29 mouse cellular contexts compared by ENCODE assay signal in genomic region chrX:101288432-101288831, GRCm38 (mm10). TPM values are rescaled to one million over a fixed set of nuclear protein-coding genes. Genes with fewer than 3 reads are reported as not detected.
DNase-seq lines count a peak whose midpoint lies in the region; ATAC-seq and TF ChIP-seq lines count a peak whose summit lies in the region.
"Had no signal": no experiment of that assay in that cellular context is flagged by ENCODE, and none has a peak within 500 bp of the region (broad histone marks: within the 10 kb centered on the region; RNA-seq: fewer than 3 reads in every experiment).

No protein-coding gene starts in this region.

- 85% methylated on average over 6 of the region's 6 CpGs for WGBS in heart, embryonic 11.5 days (ENCODE audit: insufficient replicate concordance)
- WGBS in heart, embryonic 10.5 days = 80% methylated on average over 6 of the region's 6 CpGs
- WGBS in liver, embryonic 13.5 days (ENCODE audit: insufficient replicate concordance) = 61% methylated on average over 6 of the region's 6 CpGs
- 67% methylated on average over 6 of the region's 6 CpGs for WGBS in liver, postnatal 0 days (ENCODE audit: insufficient replicate concordance)
- WGBS in hindbrain, postnatal 0 days = 83% methylated on average over 6 of the region's 6 CpGs

- DNase-seq in heart, embryonic 10.5 days (ENCODE audit: low spot score) = no peak
- DNase-seq in liver, embryonic 13.5 days = no peak
- DNase-seq in liver, postnatal 0 days = no peak
- DNase-seq in cerebellum, postnatal 36 days = no peak
- no peak for DNase-seq in hindbrain, postnatal 0 days (ENCODE audit: low spot score)
- DNase-seq in right cerebral cortex, adult 2 months (ENCODE audit: low spot score in 2 of 2) = no peak
- DNase-seq: adrenal gland, postnatal 14 days; B cell, adult 2 months; cerebellum, adult 2 months; cerebellum, postnatal 10 days; gastrocnemius, postnatal 10 days; heart, adult 18-20 months; heart, postnatal 4 days had no signal

- H3K9me3 ChIP-seq in heart, embryonic 11.5 days (replicated peaks; ENCODE audit: control insufficient read depth, low read length) = no peaks in the 10 kb centered on the region
- no peaks in the 10 kb centered on the region for H3K9me3 ChIP-seq in heart, embryonic 10.5 days
- no peaks in the 10 kb centered on the region for H3K9me3 ChIP-seq in liver, embryonic 13.5 days (replicated peaks)
- no peaks in the 10 kb centered on the region for H3K9me3 ChIP-seq in liver, postnatal 0 days (ENCODE audit: low read length)
- no peaks in the 10 kb centered on the region for H3K9me3 ChIP-seq in hindbrain, postnatal 0 days (ENCODE audit: low read length)
- H3K9me3 ChIP-seq: embryonic facial prominence, embryonic 12.5 days; forebrain, embryonic 10.5 days; G1E; heart, embryonic 12.5 days; hindbrain, embryonic 12.5 days had no signal

- no peaks in the 10 kb centered on the region for H3K27me3 ChIP-seq in heart, embryonic 11.5 days (ENCODE audit: control insufficient read depth, insufficient read depth, low read length)
- peaks cover 16% of the 10 kb centered on the region; the same call in 1 of the 2 replicates for H3K27me3 ChIP-seq in heart, embryonic 10.5 days (ENCODE audit: insufficient read depth, poor library complexity, severe bottlenecking)
- no peaks in the 10 kb centered on the region for H3K27me3 ChIP-seq in liver, embryonic 13.5 days
- H3K27me3 ChIP-seq in liver, postnatal 0 days (ENCODE audit: insufficient read depth, low read length) = no peaks in the 10 kb centered on the region
- no peaks in the 10 kb centered on the region for H3K27me3 ChIP-seq in hindbrain, postnatal 0 days (ENCODE audit: insufficient read depth, low read length)
- H3K27me3 ChIP-seq: heart, embryonic 12.5 days had no signal

- peaks cover 4% of the 10 kb centered on the region for H3K36me3 ChIP-seq in heart, embryonic 11.5 days (ENCODE audit: control insufficient read depth, insufficient read depth, low read length)
- H3K36me3 ChIP-seq in heart, embryonic 10.5 days = peaks cover 94% of the 10 kb centered on the region
- H3K36me3 ChIP-seq in liver, embryonic 13.5 days = peaks cover 93% of the 10 kb centered on the region
- peaks cover 41% of the 10 kb centered on the region for H3K36me3 ChIP-seq in liver, postnatal 0 days (replicated peaks; ENCODE audit: insufficient read depth, low read length)
- H3K36me3 ChIP-seq in hindbrain, postnatal 0 days (ENCODE audit: insufficient read depth, low read length) = peaks cover 17% of the 10 kb centered on the region; the same call in 1 of the 2 replicates

- TF ChIP-seq CTCF in liver, postnatal 0 days (IDR thresholded peaks at IDR 0.05; ENCODE audit: low read depth) = no peak
- TF ChIP-seq CTCF in hindbrain, postnatal 0 days (IDR thresholded peaks at IDR 0.05; ENCODE audit: low read depth) = no peak

- no peak for ATAC-seq in heart, embryonic 11.5 days (replicated peaks; ENCODE audit: insufficient number of reproducible peaks, low FRiP score, low TSS enrichment)
- ATAC-seq in erythroid progenitor cell, adult 5-6 weeks (replicated peaks; ENCODE audit: low FRiP score, poor library complexity, severe bottlenecking) = peak; percentile 53
- peak; percentile 53 for ATAC-seq in liver, embryonic 13.5 days (ENCODE audit: low read depth)
- no peak for ATAC-seq in liver, postnatal 0 days
- ATAC-seq in hindbrain, postnatal 0 days = no peak
- ATAC-seq: activated CD4-positive, CD25-positive, alpha-beta regulatory T cell, adult 4 months; CD4-positive, CD25-positive, alpha-beta regulatory T cell, adult 4 months; forebrain, embryonic 14.5 days; hindbrain, embryonic 16.5 days had no signal

- H3K4me3 ChIP-seq in heart, embryonic 11.5 days (ENCODE audit: low read depth, low read length) = no peak overlapping the region
- H3K4me3 ChIP-seq in heart, embryonic 10.5 days = no peak overlapping the region
- no peak overlapping the region for H3K4me3 ChIP-seq in liver, embryonic 13.5 days (replicated peaks)
- no peak overlapping the region for H3K4me3 ChIP-seq in liver, postnatal 0 days (ENCODE audit: low read depth, low read length)
- H3K4me3 ChIP-seq in hindbrain, postnatal 0 days (ENCODE audit: low read length) = no peak overlapping the region
- H3K4me3 ChIP-seq: embryonic facial prominence, embryonic 12.5 days; forebrain, embryonic 10.5 days; heart, embryonic 12.5 days; hindbrain, embryonic 12.5 days had no signal

- TF ChIP-seq EP300 in liver, postnatal 0 days (IDR thresholded peaks at IDR 0.05; ENCODE audit: low read depth) = no peak

- H3K27ac ChIP-seq in heart, embryonic 11.5 days (ENCODE audit: low read depth, low read length) = peak overlapping the region; percentile 73; the same call in 1 of the 2 replicates
- H3K27ac ChIP-seq in heart, embryonic 10.5 days = no peak overlapping the region
- peak overlapping the region; percentile 98 for H3K27ac ChIP-seq in liver, embryonic 13.5 days
- H3K27ac ChIP-seq in liver, postnatal 0 days (ENCODE audit: low read depth) = peak overlapping the region; percentile 90
- H3K27ac ChIP-seq in hindbrain, postnatal 0 days = no peak overlapping the region
- H3K27ac ChIP-seq: embryonic facial prominence, embryonic 12.5 days; forebrain, embryonic 10.5 days; hindbrain, embryonic 12.5 days had no signal

- H3K4me1 ChIP-seq in heart, embryonic 11.5 days (ENCODE audit: control insufficient read depth, insufficient read depth, low read length) = peaks cover 3% of the 10 kb centered on the region; the same call in 1 of the 2 replicates
- no peaks in the 10 kb centered on the region for H3K4me1 ChIP-seq in heart, embryonic 10.5 days
- peaks cover 58% of the 10 kb centered on the region for H3K4me1 ChIP-seq in liver, embryonic 13.5 days (replicated peaks)
- H3K4me1 ChIP-seq in liver, postnatal 0 days (ENCODE audit: insufficient read depth) = peaks cover 3% of the 10 kb centered on the region; the same call in 1 of the 2 replicates
- H3K4me1 ChIP-seq in hindbrain, postnatal 0 days (ENCODE audit: insufficient read depth, low read length) = no peaks in the 10 kb centered on the region
- H3K4me1 ChIP-seq: embryonic facial prominence, embryonic 12.5 days; forebrain, embryonic 10.5 days; hindbrain, embryonic 12.5 days had no signal

- no peak overlapping the region for H3K9ac ChIP-seq in heart, embryonic 11.5 days (ENCODE audit: low read depth, low read length)
- peak overlapping the region; percentile 72 for H3K9ac ChIP-seq in liver, embryonic 13.5 days
- H3K9ac ChIP-seq in liver, postnatal 0 days (replicated peaks) = no peak overlapping the region
- no peak overlapping the region for H3K9ac ChIP-seq in hindbrain, postnatal 0 days (replicated peaks; ENCODE audit: low read length)
- H3K9ac ChIP-seq: embryonic facial prominence, embryonic 12.5 days; heart, embryonic 12.5 days; hindbrain, embryonic 12.5 days had no signal

- no peak overlapping the region for H3K4me2 ChIP-seq in heart, embryonic 11.5 days
- peak overlapping the region; percentile 61 for H3K4me2 ChIP-seq in liver, embryonic 13.5 days
- peak overlapping the region; percentile 35; the same call in 1 of the 2 replicates for H3K4me2 ChIP-seq in liver, postnatal 0 days (ENCODE audit: low read depth, low read length)
- H3K4me2 ChIP-seq in hindbrain, postnatal 0 days (ENCODE audit: low read depth, low read length) = no peak overlapping the region
- H3K4me2 ChIP-seq: embryonic facial prominence, embryonic 12.5 days; heart, embryonic 12.5 days; hindbrain, embryonic 12.5 days had no signal

RNA-seq across cellular contexts. Expression of gene Nlgn3, which starts 10.5 kb away (rescaled TPM):
- 2.3 and 3.6 TPM in 2 replicates for polyA plus RNA-seq in heart, embryonic 11.5 days (2014; fragmentation: Nextera tagmentation; extraction: Ambion mirVana)
- 2.2 and 2.4 TPM in 2 replicates for polyA plus RNA-seq in heart, embryonic 10.5 days (2016; fragmentation: Nextera tagmentation; extraction: Ambion mirVana)
- not detected in 2 replicates for total RNA-seq in erythroid progenitor cell, adult 5-6 weeks (2015; ENCODE audit: low replicate concordance)
- 0.26 and 1.5 TPM in 2 replicates for total RNA-seq in erythroid progenitor cell, adult 5-6 weeks (2017; ENCODE audit: low replicate concordance)
- 0.14 and 0.21 TPM in 2 replicates for polyA plus RNA-seq in liver, embryonic 13.5 days (2015; fragmentation: Nextera tagmentation; extraction: Ambion mirVana)
- polyA plus RNA-seq in liver, postnatal 0 days (2015; fragmentation: Nextera tagmentation; extraction: Ambion mirVana) = 0.05 and 0.06 TPM in 2 replicates
- 152 and 171 TPM in 2 replicates for total RNA-seq in hindbrain, postnatal 0 days (2014; rRNA removed)
- polyA plus RNA-seq in hindbrain, postnatal 0 days (2015; fragmentation: Nextera tagmentation; extraction: Ambion mirVana) = 59.7 and 70.1 TPM in 2 replicates

RNA-seq across cellular contexts. Expression of gene Med12, which starts 14.6 kb away (rescaled TPM):
- polyA plus RNA-seq in heart, embryonic 11.5 days (2014; fragmentation: Nextera tagmentation; extraction: Ambion mirVana) = 32.0 and 35.9 TPM in 2 replicates
- polyA plus RNA-seq in heart, embryonic 10.5 days (2016; fragmentation: Nextera tagmentation; extraction: Ambion mirVana) = 29.4 and 29.7 TPM in 2 replicates
- 224 and 283 TPM in 2 replicates for total RNA-seq in erythroid progenitor cell, adult 5-6 weeks (2015; ENCODE audit: low replicate concordance)
- 94.2 and 125 TPM in 2 replicates for total RNA-seq in erythroid progenitor cell, adult 5-6 weeks (2017; ENCODE audit: low replicate concordance)
- polyA plus RNA-seq in liver, embryonic 13.5 days (2015; fragmentation: Nextera tagmentation; extraction: Ambion mirVana) = 18.4 and 21.1 TPM in 2 replicates
- 10.2 and 14.3 TPM in 2 replicates for polyA plus RNA-seq in liver, postnatal 0 days (2015; fragmentation: Nextera tagmentation; extraction: Ambion mirVana)
- total RNA-seq in hindbrain, postnatal 0 days (2014; rRNA removed) = 50.0 and 64.9 TPM in 2 replicates
- polyA plus RNA-seq in hindbrain, postnatal 0 days (2015; fragmentation: Nextera tagmentation; extraction: Ambion mirVana) = 19.0 TPM in 2 replicates

RNA-seq across cellular contexts. Expression of gene Gm20489, which starts 19.6 kb away (rescaled TPM):
- not detected in 2 replicates for polyA plus RNA-seq in heart, embryonic 11.5 days (2014; fragmentation: Nextera tagmentation; extraction: Ambion mirVana)
- not detected in 2 replicates for polyA plus RNA-seq in heart, embryonic 10.5 days (2016; fragmentation: Nextera tagmentation; extraction: Ambion mirVana)
- not detected in 2 replicates for total RNA-seq in erythroid progenitor cell, adult 5-6 weeks (2015; ENCODE audit: low replicate concordance)
- not detected in 2 replicates for total RNA-seq in erythroid progenitor cell, adult 5-6 weeks (2017; ENCODE audit: low replicate concordance)
- polyA plus RNA-seq in liver, embryonic 13.5 days (2015; fragmentation: Nextera tagmentation; extraction: Ambion mirVana) = 0.08 TPM in 1 of 2 replicates, not detected in the other
- polyA plus RNA-seq in liver, postnatal 0 days (2015; fragmentation: Nextera tagmentation; extraction: Ambion mirVana) = not detected in 2 replicates
- not detected in 2 replicates for total RNA-seq in hindbrain, postnatal 0 days (2014; rRNA removed)
- polyA plus RNA-seq in hindbrain, postnatal 0 days (2015; fragmentation: Nextera tagmentation; extraction: Ambion mirVana) = not detected in 2 replicates
- total RNA-seq: adrenal gland, adult 18-20 months; adrenal gland, postnatal 14 days; G1E; gastrocnemius, postnatal 10 days; gastrocnemius, postnatal 4 days; heart, adult 18-20 months; heart, postnatal 4 days had no signal
- polyA plus RNA-seq: activated CD4-positive, CD25-positive, alpha-beta regulatory T cell, adult 4 months; cerebellum, adult 2 months; cortical plate, adult 2 months; embryonic facial prominence, embryonic 12.5 days; forebrain, embryonic 10.5 days; forebrain, embryonic 14.5 days; G1E; heart, embryonic 12.5 days; heart, postnatal 0 days; hindbrain, embryonic 12.5 days; hindbrain, embryonic 16.5 days; intestine, embryonic 14.5 days had no signal

RNA-seq across cellular contexts. Expression of gene Il2rg, which starts 20.4 kb away (rescaled TPM):
- 12.2 and 14.4 TPM in 2 replicates for polyA plus RNA-seq in heart, embryonic 11.5 days (2014; fragmentation: Nextera tagmentation; extraction: Ambion mirVana)
- polyA plus RNA-seq in heart, embryonic 10.5 days (2016; fragmentation: Nextera tagmentation; extraction: Ambion mirVana) = 12.5 and 13.2 TPM in 2 replicates
- total RNA-seq in erythroid progenitor cell, adult 5-6 weeks (2015; ENCODE audit: low replicate concordance) = 37.1 and 39.8 TPM in 2 replicates
- total RNA-seq in erythroid progenitor cell, adult 5-6 weeks (2017; ENCODE audit: low replicate concordance) = 6.0 and 20.7 TPM in 2 replicates
- 9.0 and 11.4 TPM in 2 replicates for polyA plus RNA-seq in liver, embryonic 13.5 days (2015; fragmentation: Nextera tagmentation; extraction: Ambion mirVana)
- 7.7 and 8.0 TPM in 2 replicates for polyA plus RNA-seq in liver, postnatal 0 days (2015; fragmentation: Nextera tagmentation; extraction: Ambion mirVana)
- total RNA-seq in hindbrain, postnatal 0 days (2014; rRNA removed) = 1.7 and 2.7 TPM in 2 replicates
- 5.1 and 5.8 TPM in 2 replicates for polyA plus RNA-seq in hindbrain, postnatal 0 days (2015; fragmentation: Nextera tagmentation; extraction: Ambion mirVana)

RNA-seq across cellular contexts. Expression of gene Gm614, which starts 24.6 kb away (rescaled TPM):
- not detected in 2 replicates for polyA plus RNA-seq in heart, embryonic 11.5 days (2014; fragmentation: Nextera tagmentation; extraction: Ambion mirVana)
- not detected in 2 replicates for polyA plus RNA-seq in heart, embryonic 10.5 days (2016; fragmentation: Nextera tagmentation; extraction: Ambion mirVana)
- total RNA-seq in erythroid progenitor cell, adult 5-6 weeks (2015; ENCODE audit: low replicate concordance) = not detected in 2 replicates
- total RNA-seq in erythroid progenitor cell, adult 5-6 weeks (2017; ENCODE audit: low replicate concordance) = not detected in 2 replicates
- polyA plus RNA-seq in liver, embryonic 13.5 days (2015; fragmentation: Nextera tagmentation; extraction: Ambion mirVana) = not detected in 2 replicates
- polyA plus RNA-seq in liver, postnatal 0 days (2015; fragmentation: Nextera tagmentation; extraction: Ambion mirVana) = not detected in 2 replicates
- not detected in 2 replicates for total RNA-seq in hindbrain, postnatal 0 days (2014; rRNA removed)
- not detected in 2 replicates for polyA plus RNA-seq in hindbrain, postnatal 0 days (2015; fragmentation: Nextera tagmentation; extraction: Ambion mirVana)
- total RNA-seq: adrenal gland, postnatal 14 days; G1E; heart, adult 18-20 months had no signal
- polyA plus RNA-seq: cerebellum, adult 2 months; cortical plate, adult 2 months; embryonic facial prominence, embryonic 12.5 days; forebrain, embryonic 10.5 days; forebrain, embryonic 14.5 days; G1E; heart, embryonic 12.5 days; hindbrain, embryonic 12.5 days; hindbrain, embryonic 16.5 days; intestine, embryonic 14.5 days had no signal

Comparison
In these comparisons a context has a peak if more than half of its experiments do, and no peak if none do; other contexts are left out.
1. ATAC-seq: peak in erythroid progenitor cell, adult 5-6 weeks (single experiment) and liver, embryonic 13.5 days (single experiment); none in heart, embryonic 11.5 days (single experiment), liver, postnatal 0 days (single experiment) and hindbrain, postnatal 0 days (single experiment).
2. H3K27ac ChIP-seq: peak in heart, embryonic 11.5 days (single experiment), liver, embryonic 13.5 days (single experiment) and liver, postnatal 0 days (single experiment); none in heart, embryonic 10.5 days (single experiment) and hindbrain, postnatal 0 days (single experiment).
3. H3K4me2 ChIP-seq: peak in liver, embryonic 13.5 days (single experiment) and liver, postnatal 0 days (single experiment); none in heart, embryonic 11.5 days (single experiment) and hindbrain, postnatal 0 days (single experiment).
4. RNA of gene Nlgn3, which starts 10.5 kb away (polyA plus RNA-seq): 59.7 to 70.1 TPM in hindbrain, postnatal 0 days; 2.3 to 3.6 TPM in heart, embryonic 11.5 days, 2.2 to 2.4 TPM in heart, embryonic 10.5 days, 0.14 to 0.21 TPM in liver, embryonic 13.5 days and 0.05 to 0.06 TPM in liver, postnatal 0 days; every median in the first group is over 10 times any median in the second.